Mouse (Mus musculus) myocyte (in vitro differentiated cells): Measurements from ENCODE around the gene Gabbr1.

ENCODE experiments used
- CEBPB ChIP-seq: IDR thresholded peaks from 2 replicates; pipeline ENCODE4 v1.6.1; 2011; ENCODE audit warnings: mild to moderate bottlenecking, moderate library complexity; ENCODE audit not compliant: poor library complexity, insufficient read depth, severe bottlenecking
- E2F4 ChIP-seq: IDR thresholded peaks from one replicate; pipeline ENCODE4 v1.6.1; 2011; ENCODE audit warnings: mild to moderate bottlenecking, control low read depth, moderate library complexity; ENCODE audit not compliant: insufficient read depth
- MAX ChIP-seq: IDR thresholded peaks from one replicate; pipeline ENCODE4 v1.6.1; 2011; ENCODE audit warnings: low read depth, mild to moderate bottlenecking, control low read depth
- MYOD1 ChIP-seq, 3 experiments: IDR thresholded peaks; one replicate each; pipeline ENCODE4 v1.6.1; 2011; ENCODE audit warnings: control low read depth in 2 of 3, low read depth in 2 of 3, mild to moderate bottlenecking in 2 of 3, moderate library complexity in 1 of 3; ENCODE audit not compliant: insufficient read length in 2 of 3, control insufficient read depth in 1 of 3
- MYOG ChIP-seq, 3 experiments: IDR thresholded peaks; one replicate each; pipeline ENCODE4 v1.6.1; 2011; ENCODE audit warnings: control low read depth in 2 of 3, low read depth in 2 of 3, mild to moderate bottlenecking in 2 of 3; ENCODE audit not compliant: insufficient read length in 2 of 3, control insufficient read depth in 1 of 3, insufficient read depth in 1 of 3
- POLR2A ChIP-seq: IDR thresholded peaks from one replicate; pipeline ENCODE4 v1.6.1; 2011; ENCODE audit warnings: low read depth, mild to moderate bottlenecking, control low read depth, moderate library complexity; ENCODE audit not compliant: insufficient read length
- SRF ChIP-seq: IDR thresholded peaks from one replicate; pipeline ENCODE4 v1.6.1; 2011; ENCODE audit warnings: low read depth; ENCODE audit not compliant: control insufficient read depth, insufficient read length
- TCF12 ChIP-seq: IDR thresholded peaks from one replicate; pipeline ENCODE4 v1.6.1; 2011; ENCODE audit warnings: mild to moderate bottlenecking, control low read depth; ENCODE audit not compliant: poor library complexity, insufficient read depth, severe bottlenecking
- TCF3 ChIP-seq: IDR thresholded peaks from one replicate; pipeline ENCODE4 v1.6.1; 2011; ENCODE audit warnings: low read depth, control low read depth; ENCODE audit not compliant: insufficient read length
- USF1 ChIP-seq: IDR thresholded peaks from one replicate; pipeline ENCODE4 v1.6.1; 2011; ENCODE audit warnings: low read depth, mild to moderate bottlenecking, control low read depth, moderate library complexity

DNA sequence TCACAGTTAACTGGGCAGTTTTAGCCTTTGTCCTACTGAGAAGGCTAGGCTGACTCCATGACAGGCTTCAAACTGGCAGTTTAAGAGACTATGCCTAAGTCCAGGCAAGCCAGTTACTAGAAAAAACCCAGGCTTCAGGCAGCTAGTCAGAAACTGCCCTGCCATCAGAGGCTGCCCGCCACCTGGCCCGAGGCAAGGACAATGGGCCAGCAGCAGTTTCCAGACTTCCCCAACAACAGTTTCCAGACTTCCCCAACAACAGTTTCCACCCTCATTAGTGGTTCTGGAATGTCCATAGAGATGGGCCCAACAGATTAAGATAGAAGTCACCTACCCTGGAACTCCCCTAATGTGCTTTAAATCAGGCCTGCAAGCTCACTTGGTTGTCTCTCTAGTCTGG, 19.3 kb upstream of the Gabbr1 start:
- TF ChIP-seq POLR2A, result no peak
- TF ChIP-seq E2F4, result no peak
- no peak for TF ChIP-seq CEBPB
- no peak for TF ChIP-seq TCF12
- no peak for TF ChIP-seq USF1
- TF ChIP-seq MAX, result no peak
- TF ChIP-seq TCF3, result no peak
- no peak for TF ChIP-seq MYOG (IDR thresholded peaks at IDR 0.05; ENCODE audit: control insufficient read depth in 1 of 3, insufficient read depth in 1 of 3, insufficient read length in 2 of 3, low read depth in 2 of 3)
- no peak for TF ChIP-seq MYOD1 (IDR thresholded peaks at IDR 0.05; ENCODE audit: control insufficient read depth in 1 of 3, insufficient read length in 2 of 3, low read depth in 2 of 3)
- TF ChIP-seq SRF, result no peak
